Mouse (Mus musculus): ENCODE results near the gene Vmn1r85. TPM values are rescaled to one million over a fixed set of nuclear protein-coding genes. Genes with fewer than 3 reads are reported as not detected.
A peak's percentile ranks its signal among the peaks of the same experiment; 100 is the strongest.
"Not testable (repeated sequence)": the region's sequence is repeated elsewhere in the genome, so short reads cannot be mapped to it uniquely, and the experiment has no call there.

Vmn1r85 gene
- polyA plus RNA-seq (2014; fragmentation: Nextera tagmentation; extraction: Ambion mirVana), result not detected in 2 replicates

DNA sequence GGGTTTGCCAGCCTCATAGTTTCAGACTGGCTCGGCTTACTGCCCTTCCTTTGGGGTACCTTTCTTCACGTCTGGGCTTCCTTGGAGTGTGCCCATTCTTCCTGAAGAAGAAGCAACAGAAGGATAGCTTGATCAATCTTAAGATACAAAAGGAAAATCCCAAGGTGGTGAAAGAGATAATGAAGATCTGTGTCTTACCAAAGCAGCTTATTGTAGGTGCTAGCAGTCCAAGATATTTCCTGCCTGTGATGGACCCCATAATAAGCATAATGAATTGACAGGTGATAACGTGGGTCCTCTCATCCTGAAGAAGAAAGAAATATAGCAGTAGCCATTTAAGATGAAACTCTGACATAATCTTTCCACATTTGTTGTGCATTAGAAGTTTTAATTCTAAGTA lies at the start of gene Vmn1r85:
Gene Vmn1r85, minus strand, starts transcription at position 101 of the 400 bp plus-strand sequence.
- Histone ChIP-seq H3K27ac (ENCODE audit: low read depth, low read length) (no peak within 1 kb of the TSS), H3K4me1 (ENCODE audit: control insufficient read depth, insufficient read depth, low read length) (no peaks in the 10 kb centered on the region), H3K4me2 (replicated peaks; ENCODE audit: low read depth, low read length) (no peak within 1 kb of the TSS), H3K4me3 (ENCODE audit: low read length) (no peak within 1 kb of the TSS), H3K9ac (ENCODE audit: low read depth, low read length) (no peak within 1 kb of the TSS), H3K36me3 (ENCODE audit: control insufficient read depth, insufficient read depth, low read length) (no peaks in the 10 kb centered on the region), H3K27me3 (ENCODE audit: control insufficient read depth, insufficient read depth, low read length) (no peaks in the 10 kb centered on the region), H3K9me3 (ENCODE audit: control insufficient read depth, low read length) (no peaks in the 10 kb centered on the region)
- ATAC-seq (ENCODE audit: low FRiP score, low TSS enrichment), result no peak
- 78% methylated on average over 3 of the region's 3 CpGs for WGBS

DNA sequence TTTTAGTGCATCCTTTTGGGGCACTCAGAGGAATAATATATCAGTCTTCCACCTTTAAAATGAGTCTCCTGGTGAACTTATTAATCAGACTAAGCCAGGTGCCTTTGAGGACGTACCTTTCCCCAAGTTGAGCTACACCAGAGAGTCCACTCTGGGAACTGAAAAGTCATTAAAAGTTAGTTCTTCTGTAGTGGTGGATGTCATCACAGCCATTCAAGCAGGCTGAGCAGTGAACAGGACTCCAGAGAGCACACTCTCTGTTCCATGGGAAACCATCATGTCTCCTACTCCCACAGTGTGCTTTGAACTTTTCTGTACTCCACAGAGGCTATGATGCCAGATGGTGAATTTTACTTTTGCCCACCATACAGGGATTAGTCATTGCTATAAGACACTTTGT lies 45.1 kb upstream of the Vmn1r85 start, which contains the start of gene Vmn1r87:
Gene Vmn1r87, minus strand, starts transcription at position 101 of the 400 bp plus-strand sequence.
- 94% methylated on average over 1 of the region's 1 CpGs for WGBS
- no peak for ATAC-seq (ENCODE audit: low FRiP score, low TSS enrichment)
- H3K9me3 ChIP-seq (ENCODE audit: control insufficient read depth, low read length), result no peaks in the 10 kb centered on the region
- H3K9ac ChIP-seq (ENCODE audit: low read depth, low read length), result no peak within 1 kb of the TSS
- no peaks in the 10 kb centered on the region for H3K36me3 ChIP-seq (ENCODE audit: control insufficient read depth, insufficient read depth, low read length)
- H3K27me3 ChIP-seq (ENCODE audit: control insufficient read depth, insufficient read depth, low read length), result no peaks in the 10 kb centered on the region
- H3K27ac ChIP-seq (ENCODE audit: low read depth, low read length), result no peak within 1 kb of the TSS
- H3K4me2 ChIP-seq (replicated peaks; ENCODE audit: low read depth, low read length), result no peak within 1 kb of the TSS
- no peak within 1 kb of the TSS for H3K4me3 ChIP-seq (ENCODE audit: low read length)
- H3K4me1 ChIP-seq (ENCODE audit: control insufficient read depth, insufficient read depth, low read length), result no peaks in the 10 kb centered on the region

- no peaks in the 10 kb centered on the region for H3K4me1 ChIP-seq (ENCODE audit: control insufficient read depth, insufficient read depth, low read length)
- ATAC-seq (ENCODE audit: low FRiP score, low TSS enrichment), result no peak
Observed at GRCm38 (mm10) chr7:13137340-13137739, 42.4 kb upstream of the Vmn1r85 start.

DNA sequence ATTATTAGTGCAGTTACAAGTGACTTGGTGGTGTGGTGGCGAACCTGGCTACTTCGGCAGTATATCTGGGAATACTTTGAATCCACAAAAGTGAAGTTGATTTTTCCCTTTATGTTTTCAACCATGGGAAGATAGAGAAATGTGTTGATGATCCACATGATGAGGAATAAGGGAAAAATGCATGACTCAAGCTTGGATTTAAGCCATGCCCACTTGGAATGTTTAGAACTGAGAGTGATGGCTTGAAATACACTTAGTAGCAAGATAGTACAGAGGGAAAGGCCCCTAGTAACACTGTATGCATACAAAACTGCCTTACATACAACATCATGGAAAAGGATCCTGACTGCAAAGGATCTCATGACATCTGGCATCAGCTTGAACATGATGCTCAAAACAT lies 36.9 kb upstream of the Vmn1r85 start:
- 83% methylated on average over 2 of the region's 2 CpGs for WGBS
- H3K4me2 ChIP-seq (replicated peaks; ENCODE audit: low read depth, low read length), result no peak overlapping the region
- no peak for ATAC-seq (ENCODE audit: low FRiP score, low TSS enrichment)

More at GRCm38 (mm10) chr7:13137340-13137739, 42.4 kb upstream of the Vmn1r85 start:
- H3K27ac ChIP-seq (ENCODE audit: low read depth, low read length), result no peak overlapping the region
- H3K9ac ChIP-seq (ENCODE audit: low read depth, low read length), result no peak overlapping the region
- no peak overlapping the region for H3K4me2 ChIP-seq (replicated peaks; ENCODE audit: low read depth, low read length)
- H3K36me3 ChIP-seq (ENCODE audit: control insufficient read depth, insufficient read depth, low read length), result no peaks in the 10 kb centered on the region
- H3K27me3 ChIP-seq (ENCODE audit: control insufficient read depth, insufficient read depth, low read length), result no peaks in the 10 kb centered on the region
- no peak overlapping the region for H3K4me3 ChIP-seq (ENCODE audit: low read length)
- H3K9me3 ChIP-seq (ENCODE audit: control insufficient read depth, low read length), result no peaks in the 10 kb centered on the region

DNA sequence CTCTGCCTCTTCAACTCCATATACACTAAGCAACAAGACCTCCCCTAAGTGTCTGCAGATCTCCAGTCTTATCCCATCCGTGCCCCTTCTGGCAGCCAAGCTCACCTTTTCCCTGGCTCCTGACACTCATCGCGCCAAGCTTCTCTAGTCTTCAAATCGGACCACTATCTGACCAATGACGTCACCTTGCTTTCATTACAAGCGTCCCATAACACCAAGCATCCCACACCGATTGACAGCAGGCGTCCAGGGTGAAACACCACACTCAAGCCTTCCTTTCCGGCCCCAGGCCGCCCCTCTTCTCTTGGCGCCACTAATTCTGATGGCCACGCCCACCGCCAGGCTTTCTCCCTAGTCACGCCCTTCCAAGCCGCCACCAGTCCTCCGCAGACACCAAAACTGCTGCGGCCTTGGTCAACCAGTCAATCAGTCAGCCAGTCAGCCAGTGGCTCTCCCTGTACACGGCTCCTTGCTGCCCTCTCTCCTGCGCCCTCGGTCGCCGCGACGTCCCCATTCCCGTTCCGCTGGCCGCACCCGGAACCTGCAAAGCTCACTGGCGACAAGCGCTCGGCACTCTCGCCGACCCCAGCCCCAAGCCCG lies 28.7 kb upstream of the Vmn1r85 start:
- not testable (repeated sequence) for H3K9ac ChIP-seq (ENCODE audit: low read depth, low read length); H3K27me3 ChIP-seq (ENCODE audit: control insufficient read depth, insufficient read depth, low read length); H3K9me3 ChIP-seq (ENCODE audit: control insufficient read depth, low read length); H3K36me3 ChIP-seq (ENCODE audit: control insufficient read depth, insufficient read depth, low read length); H3K27ac ChIP-seq (ENCODE audit: low read depth, low read length); H3K4me1 ChIP-seq (ENCODE audit: control insufficient read depth, insufficient read depth, low read length); H3K4me3 ChIP-seq (ENCODE audit: low read length)
- WGBS, result 1% methylated on average over 12 of the region's 34 CpGs
- peak overlapping the region; percentile 29; the same call in 1 of the 2 replicates for H3K4me2 ChIP-seq (replicated peaks; ENCODE audit: low read depth, low read length)
- peak; percentile 97 for ATAC-seq (ENCODE audit: low FRiP score, low TSS enrichment)

More for the DNA sequence above, 36.9 kb upstream of the Vmn1r85 start:
- H3K4me3 ChIP-seq (ENCODE audit: low read length), result no peak overlapping the region
- H3K27me3 ChIP-seq (ENCODE audit: control insufficient read depth, insufficient read depth, low read length), result no peaks in the 10 kb centered on the region
- no peak overlapping the region for H3K9ac ChIP-seq (ENCODE audit: low read depth, low read length)
- H3K4me1 ChIP-seq (ENCODE audit: control insufficient read depth, insufficient read depth, low read length), result no peaks in the 10 kb centered on the region
- no peak overlapping the region for H3K27ac ChIP-seq (ENCODE audit: low read depth, low read length)
- H3K36me3 ChIP-seq (ENCODE audit: control insufficient read depth, insufficient read depth, low read length), result no peaks in the 10 kb centered on the region
- H3K9me3 ChIP-seq (ENCODE audit: control insufficient read depth, low read length), result no peaks in the 10 kb centered on the region

- Histone ChIP-seq H3K27ac (ENCODE audit: low read depth, low read length) (no peak within 1 kb of the TSS), H3K27me3 (ENCODE audit: control insufficient read depth, insufficient read depth, low read length) (no peaks in the 10 kb centered on the region), H3K4me3 (ENCODE audit: low read length) (no peak within 1 kb of the TSS), H3K36me3 (ENCODE audit: control insufficient read depth, insufficient read depth, low read length) (no peaks in the 10 kb centered on the region), H3K9me3 (ENCODE audit: control insufficient read depth, low read length) (no peaks in the 10 kb centered on the region), H3K4me1 (ENCODE audit: control insufficient read depth, insufficient read depth, low read length) (no peaks in the 10 kb centered on the region), H3K4me2 (replicated peaks; ENCODE audit: low read depth, low read length) (no peak within 1 kb of the TSS), H3K9ac (ENCODE audit: low read depth, low read length) (no peak within 1 kb of the TSS)
- no peak for ATAC-seq (ENCODE audit: low FRiP score, low TSS enrichment)
Observed at GRCm38 (mm10) chr7:13119817-13120216, 24.8 kb upstream of the Vmn1r85 start, which contains the start of gene Vmn1r86. Vmn1r86 (minus strand) TSS chr7:13119917.

DNA sequence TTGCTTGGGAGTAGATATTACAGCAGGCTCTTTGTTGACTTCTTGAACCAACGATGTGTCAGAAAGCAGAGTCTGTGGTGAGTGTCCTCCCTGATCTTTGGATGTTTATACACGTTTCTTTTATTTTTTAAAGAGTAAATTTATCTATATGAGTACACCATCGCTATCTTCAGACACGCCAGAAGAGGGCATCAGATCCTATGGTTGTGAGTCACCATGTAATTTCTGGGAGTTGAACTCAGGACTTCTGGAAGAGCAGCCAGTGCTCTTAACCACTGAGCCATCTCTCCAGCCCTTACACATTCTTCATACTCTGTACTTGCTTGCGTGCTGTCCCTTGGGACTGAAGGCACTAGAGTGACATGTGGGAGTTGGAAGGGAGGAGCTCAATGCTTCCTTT lies 22.7 kb downstream of the Vmn1r85 start:
- Histone ChIP-seq H3K9me3 (ENCODE audit: control insufficient read depth, low read length) (no peaks in the 10 kb centered on the region), H3K4me2 (replicated peaks; ENCODE audit: low read depth, low read length) (no peak overlapping the region), H3K9ac (ENCODE audit: low read depth, low read length) (no peak overlapping the region), H3K27me3 (ENCODE audit: control insufficient read depth, insufficient read depth, low read length) (no peaks in the 10 kb centered on the region), H3K27ac (ENCODE audit: low read depth, low read length) (no peak overlapping the region), H3K4me3 (ENCODE audit: low read length) (no peak overlapping the region), H3K36me3 (ENCODE audit: control insufficient read depth, insufficient read depth, low read length) (no peaks in the 10 kb centered on the region), H3K4me1 (ENCODE audit: control insufficient read depth, insufficient read depth, low read length) (no peaks in the 10 kb centered on the region)
- WGBS, result 62% methylated on average over 5 of the region's 5 CpGs
- ATAC-seq (ENCODE audit: low FRiP score, low TSS enrichment), result no peak

DNA sequence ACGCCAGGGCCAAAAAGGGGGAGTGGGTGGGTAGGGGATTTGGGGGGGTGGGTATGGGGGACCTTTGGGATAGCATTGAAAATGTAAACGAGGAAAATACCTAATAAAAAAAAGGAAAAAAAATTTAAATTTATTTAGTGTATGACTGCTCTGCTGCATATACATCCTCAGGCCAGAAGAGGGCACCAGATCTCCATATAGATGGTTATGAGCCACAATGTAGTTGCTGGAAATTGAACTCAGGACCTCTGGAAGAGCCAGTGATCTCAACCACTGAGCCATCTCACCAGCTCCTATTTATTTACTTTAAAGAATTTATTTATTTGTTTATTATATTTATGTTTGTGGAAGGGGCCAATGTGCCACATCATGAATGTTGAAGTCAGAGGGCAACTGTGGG lies 31.6 kb downstream of the Vmn1r85 start:
- WGBS, result 27% methylated on average over 1 of the region's 2 CpGs
- ATAC-seq (ENCODE audit: low FRiP score, low TSS enrichment), result not testable (repeated sequence)

GRCm38 (mm10) chr7:13059536-13059935 lies 35.4 kb downstream of the Vmn1r85 start:
- WGBS, result 89% methylated on average over 9 of the region's 9 CpGs
- Histone ChIP-seq H3K4me1 (ENCODE audit: control insufficient read depth, insufficient read depth, low read length) (no peaks in the 10 kb centered on the region), H3K36me3 (ENCODE audit: control insufficient read depth, insufficient read depth, low read length) (no peaks in the 10 kb centered on the region), H3K9ac (ENCODE audit: low read depth, low read length) (no peak overlapping the region), H3K4me3 (ENCODE audit: low read length) (no peak overlapping the region), H3K9me3 (ENCODE audit: control insufficient read depth, low read length) (no peaks in the 10 kb centered on the region), H3K4me2 (replicated peaks; ENCODE audit: low read depth, low read length) (no peak overlapping the region), H3K27me3 (ENCODE audit: control insufficient read depth, insufficient read depth, low read length) (no peaks in the 10 kb centered on the region), H3K27ac (ENCODE audit: low read depth, low read length) (no peak overlapping the region)
- ATAC-seq (ENCODE audit: low FRiP score, low TSS enrichment), result no peak

More for the DNA sequence above, 31.6 kb downstream of the Vmn1r85 start:
- not testable (repeated sequence) for H3K4me1 ChIP-seq (ENCODE audit: control insufficient read depth, insufficient read depth, low read length); H3K4me3 ChIP-seq (ENCODE audit: low read length); H3K27ac ChIP-seq (ENCODE audit: low read depth, low read length); H3K4me2 ChIP-seq (replicated peaks; ENCODE audit: low read depth, low read length); H3K36me3 ChIP-seq (ENCODE audit: control insufficient read depth, insufficient read depth, low read length); H3K9ac ChIP-seq (ENCODE audit: low read depth, low read length); H3K9me3 ChIP-seq (ENCODE audit: control insufficient read depth, low read length); H3K27me3 ChIP-seq (ENCODE audit: control insufficient read depth, insufficient read depth, low read length)
